Mouse (Mus musculus) B cell, adult 2 months (primary cell): ENCODE results near the gene Npas1.

Experiments
- DNase-seq, 2 experiments: peaks; one replicate each; pipeline ENCODE4 v3.0.0; 2022

The Npas1 gene

GRCm38 (mm10) chr7:16415426-16415825 is 62.1 kb downstream of the Npas1 start:
- no peak for DNase-seq

DNA sequence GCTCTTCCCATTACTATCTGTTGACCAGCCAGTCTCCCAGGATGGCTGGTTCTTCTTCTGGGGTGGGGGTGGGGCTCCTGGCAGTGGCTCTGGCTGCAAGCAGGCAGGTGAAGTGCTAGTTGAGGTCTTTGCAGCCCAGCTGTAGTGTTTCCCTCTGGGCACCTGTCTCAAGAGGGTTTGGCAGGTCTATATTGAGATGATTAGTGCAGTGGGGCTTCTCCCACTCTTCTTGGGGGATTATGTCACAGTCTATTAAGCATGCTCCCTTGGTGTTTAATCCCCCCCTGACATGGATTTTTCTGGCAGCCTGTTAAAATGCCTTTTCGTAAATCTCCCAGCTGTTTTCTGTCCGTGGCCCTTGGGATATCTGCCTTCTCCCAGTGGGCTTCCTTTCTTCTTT is 64.6 kb downstream of the Npas1 start:
- no peak for DNase-seq

GRCm38 (mm10) chr7:16412220-16412896 is 65.2 kb downstream of the Npas1 start:
- no peak for DNase-seq

DNA sequence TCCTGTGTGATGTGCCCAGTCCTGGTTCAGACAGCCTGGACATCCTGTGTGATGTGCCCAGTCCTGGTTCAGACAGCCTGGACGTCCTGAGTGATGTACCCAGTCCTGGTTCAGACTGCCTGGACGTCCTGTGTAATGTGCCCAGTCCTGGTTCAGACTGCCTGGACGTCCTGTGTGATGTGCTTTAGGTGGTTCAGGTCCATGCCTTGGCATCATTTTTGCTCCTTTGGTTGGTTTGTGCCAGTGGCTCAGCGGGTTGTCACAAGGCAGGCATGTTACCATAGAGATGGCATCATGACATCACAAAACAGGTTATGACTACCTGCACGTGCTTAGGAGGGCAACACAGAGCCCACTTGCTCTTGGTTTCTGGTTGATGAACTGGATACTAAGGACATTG is 66.4 kb downstream of the Npas1 start:
- no peak for DNase-seq

- DNase-seq = no peak
Observed at GRCm38 (mm10) chr7:16406978-16407377, 70.5 kb downstream of the Npas1 start.
